Mouse (Mus musculus): Measurements from ENCODE around the gene Tle3. TPM values are rescaled to one million over a fixed set of nuclear protein-coding genes. Genes with fewer than 3 reads are reported as not detected.

The Tle3 gene
- polyA plus RNA-seq, 1 experiment from 2014 or later, result 22.4 TPM

- no peak overlapping the region for H3K27ac ChIP-seq
- no peak overlapping the region for H3K4me3 ChIP-seq (replicated peaks; ENCODE audit: low read length)
- 39% methylated on average over 11 of the region's 11 CpGs for WGBS
- ATAC-seq (ENCODE audit: low FRiP score), result no peak
- DNase-seq (ENCODE audit: low spot score), result no peak
- no peak overlapping the region for H3K4me2 ChIP-seq (replicated peaks)
- H3K9ac ChIP-seq, result no peak overlapping the region
- no peaks in the 10 kb centered on the region for H3K9me3 ChIP-seq (ENCODE audit: control insufficient read depth, low read length)
- H3K27me3 ChIP-seq (ENCODE audit: control insufficient read depth, insufficient read depth, low read length), result 0 out of 2 replicates have a peak, but pooled peaks cover 6% of the 10 kb centered on the region
- H3K36me3 ChIP-seq (replicated peaks; ENCODE audit: control insufficient read depth, insufficient read depth), result no peaks in the 10 kb centered on the region
- H3K4me1 ChIP-seq (replicated peaks; ENCODE audit: control insufficient read depth, insufficient read depth, low read length), result peaks cover 20% of the 10 kb centered on the region; the same call in 1 of the 2 replicates
Observed at GRCm38 (mm10) chr9:61441206-61441913, 69.2 kb downstream of the Tle3 start.

- no peak for DNase-seq (ENCODE audit: low spot score)
- no peak overlapping the region for H3K9ac ChIP-seq
- H3K9me3 ChIP-seq (ENCODE audit: control insufficient read depth, low read length), result no peaks in the 10 kb centered on the region
- no peak overlapping the region for H3K27ac ChIP-seq
- no peaks in the 10 kb centered on the region for H3K27me3 ChIP-seq (ENCODE audit: control insufficient read depth, insufficient read depth, low read length)
- H3K4me2 ChIP-seq (replicated peaks), result no peak overlapping the region
- ATAC-seq (ENCODE audit: low FRiP score), result no peak
- H3K36me3 ChIP-seq (replicated peaks; ENCODE audit: control insufficient read depth, insufficient read depth), result no peaks in the 10 kb centered on the region
- 47% methylated on average over 5 of the region's 5 CpGs for WGBS
- peaks cover 20% of the 10 kb centered on the region; the same call in 1 of the 2 replicates for H3K4me1 ChIP-seq (replicated peaks; ENCODE audit: control insufficient read depth, insufficient read depth, low read length)
- H3K4me3 ChIP-seq (replicated peaks; ENCODE audit: low read length), result no peak overlapping the region
Observed at GRCm38 (mm10) chr9:61442951-61443630, 70.9 kb downstream of the Tle3 start.

GRCm38 (mm10) chr9:61445151-61445550, 73.0 kb downstream of the Tle3 start:
- Histone ChIP-seq H3K4me1 (replicated peaks; ENCODE audit: control insufficient read depth, insufficient read depth, low read length) (peaks cover 20% of the 10 kb centered on the region; the same call in 1 of the 2 replicates), H3K4me2 (replicated peaks) (no peak overlapping the region), H3K9me3 (ENCODE audit: control insufficient read depth, low read length) (no peaks in the 10 kb centered on the region), H3K27ac (no peak overlapping the region), H3K9ac (no peak overlapping the region), H3K4me3 (replicated peaks; ENCODE audit: low read length) (no peak overlapping the region), H3K36me3 (replicated peaks; ENCODE audit: control insufficient read depth, insufficient read depth) (no peaks in the 10 kb centered on the region), H3K27me3 (ENCODE audit: control insufficient read depth, insufficient read depth, low read length) (no peaks in the 10 kb centered on the region)
- no peak for ATAC-seq (ENCODE audit: low FRiP score)
- WGBS, result 82% methylated on average over 2 of the region's 2 CpGs
- no peak for DNase-seq (ENCODE audit: low spot score)

- no peak overlapping the region for H3K4me3 ChIP-seq (replicated peaks; ENCODE audit: low read length)
- no peak overlapping the region for H3K9ac ChIP-seq
- 13% methylated on average over 5 of the region's 5 CpGs for WGBS
- no peak overlapping the region for H3K27ac ChIP-seq
- H3K36me3 ChIP-seq (replicated peaks; ENCODE audit: control insufficient read depth, insufficient read depth), result no peaks in the 10 kb centered on the region
- no peaks in the 10 kb centered on the region for H3K9me3 ChIP-seq (ENCODE audit: control insufficient read depth, low read length)
- no peak for DNase-seq (ENCODE audit: low spot score)
- no peaks in the 10 kb centered on the region for H3K27me3 ChIP-seq (ENCODE audit: control insufficient read depth, insufficient read depth, low read length)
- H3K4me1 ChIP-seq (replicated peaks; ENCODE audit: control insufficient read depth, insufficient read depth, low read length), result peaks cover 20% of the 10 kb centered on the region; the same call in 1 of the 2 replicates
- H3K4me2 ChIP-seq (replicated peaks), result no peak overlapping the region
- no peak for ATAC-seq (ENCODE audit: low FRiP score)
Observed at GRCm38 (mm10) chr9:61445711-61446222, 73.6 kb downstream of the Tle3 start.

DNA sequence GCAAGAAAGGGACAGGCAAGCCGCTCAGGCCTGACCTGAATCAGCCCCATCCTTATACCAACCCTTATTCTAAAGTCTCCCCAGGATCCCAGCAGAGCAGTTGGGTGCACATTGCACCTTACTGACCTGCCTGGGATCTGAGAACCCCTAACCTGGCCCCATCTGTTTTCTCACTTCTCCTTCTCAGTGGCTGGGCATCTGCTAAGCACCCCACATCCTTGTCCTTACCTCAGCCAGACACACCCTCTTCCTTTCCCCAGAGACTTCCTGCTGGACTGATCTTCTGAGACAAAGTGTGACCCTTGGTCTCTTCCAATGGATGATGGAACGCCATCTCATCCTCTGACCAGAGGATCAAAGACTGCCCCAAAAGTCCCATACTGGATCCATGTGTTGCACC, 74.8 kb downstream of the Tle3 start:
- Histone ChIP-seq H3K27ac (no peak overlapping the region), H3K9me3 (ENCODE audit: control insufficient read depth, low read length) (no peaks in the 10 kb centered on the region)
- 77% methylated on average over 2 of the region's 2 CpGs for WGBS

DNA sequence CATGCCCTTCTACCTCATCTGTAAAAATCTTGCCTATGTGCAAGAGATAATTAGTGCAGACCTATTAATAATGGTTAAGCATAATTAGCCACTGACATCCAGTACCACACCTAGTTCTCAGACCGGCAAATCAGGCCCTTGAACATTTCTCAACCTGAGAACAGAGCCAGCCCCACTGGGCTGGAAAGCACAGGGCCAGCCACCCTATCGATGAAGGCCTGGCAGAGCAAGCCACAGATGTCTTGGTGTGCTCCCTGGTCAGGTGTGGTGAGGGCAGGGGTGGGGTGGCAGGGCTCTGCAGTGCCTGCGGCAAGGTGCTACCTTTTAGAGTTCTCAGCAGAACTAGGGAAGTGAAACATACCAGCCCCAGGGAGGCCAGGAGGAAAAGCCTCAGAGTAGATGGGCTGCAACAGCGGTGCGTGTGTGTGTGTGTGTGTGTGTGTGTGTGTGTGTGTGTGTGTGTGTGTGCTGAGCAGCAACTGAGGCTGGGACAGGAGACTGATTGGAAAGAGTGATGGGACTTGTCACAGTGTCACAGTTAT, 77.3 kb downstream of the Tle3 start:
- Histone ChIP-seq H3K4me3 (replicated peaks; ENCODE audit: low read length) (no peak overlapping the region), H3K4me2 (replicated peaks) (no peak overlapping the region), H3K4me1 (replicated peaks; ENCODE audit: control insufficient read depth, insufficient read depth, low read length) (0 out of 2 replicates have a peak, but pooled peaks cover 6% of the 10 kb centered on the region), H3K9me3 (ENCODE audit: control insufficient read depth, low read length) (no peaks in the 10 kb centered on the region), H3K9ac (no peak overlapping the region), H3K27ac (no peak overlapping the region), H3K27me3 (ENCODE audit: control insufficient read depth, insufficient read depth, low read length) (no peaks in the 10 kb centered on the region), H3K36me3 (replicated peaks; ENCODE audit: control insufficient read depth, insufficient read depth) (no peaks in the 10 kb centered on the region)
- ATAC-seq (ENCODE audit: low FRiP score) (no peak), DNase-seq (ENCODE audit: low spot score) (no peak)
- 68% methylated on average over 5 of the region's 5 CpGs for WGBS

More for the DNA sequence above, 74.8 kb downstream of the Tle3 start:
- Histone ChIP-seq H3K9ac (no peak overlapping the region), H3K36me3 (replicated peaks; ENCODE audit: control insufficient read depth, insufficient read depth) (no peaks in the 10 kb centered on the region), H3K4me2 (replicated peaks) (no peak overlapping the region), H3K4me1 (replicated peaks; ENCODE audit: control insufficient read depth, insufficient read depth, low read length) (peaks cover 11% of the 10 kb centered on the region; the same call in 1 of the 2 replicates), H3K4me3 (replicated peaks; ENCODE audit: low read length) (no peak overlapping the region), H3K27me3 (ENCODE audit: control insufficient read depth, insufficient read depth, low read length) (no peaks in the 10 kb centered on the region)
- ATAC-seq (ENCODE audit: low FRiP score) (no peak), DNase-seq (ENCODE audit: low spot score) (no peak)

GRCm38 (mm10) chr9:61452081-61452480, 79.9 kb downstream of the Tle3 start:
- Histone ChIP-seq H3K9ac (no peak overlapping the region), H3K27ac (no peak overlapping the region), H3K4me3 (replicated peaks; ENCODE audit: low read length) (no peak overlapping the region), H3K4me1 (replicated peaks; ENCODE audit: control insufficient read depth, insufficient read depth, low read length) (0 out of 2 replicates have a peak, but pooled peaks cover 7% of the 10 kb centered on the region), H3K9me3 (ENCODE audit: control insufficient read depth, low read length) (no peaks in the 10 kb centered on the region), H3K36me3 (replicated peaks; ENCODE audit: control insufficient read depth, insufficient read depth) (no peaks in the 10 kb centered on the region), H3K27me3 (ENCODE audit: control insufficient read depth, insufficient read depth, low read length) (no peaks in the 10 kb centered on the region), H3K4me2 (replicated peaks) (no peak overlapping the region)
- DNase-seq (ENCODE audit: low spot score) (no peak), ATAC-seq (ENCODE audit: low FRiP score) (no peak)
- 88% methylated on average over 1 of the region's 1 CpGs for WGBS

DNA sequence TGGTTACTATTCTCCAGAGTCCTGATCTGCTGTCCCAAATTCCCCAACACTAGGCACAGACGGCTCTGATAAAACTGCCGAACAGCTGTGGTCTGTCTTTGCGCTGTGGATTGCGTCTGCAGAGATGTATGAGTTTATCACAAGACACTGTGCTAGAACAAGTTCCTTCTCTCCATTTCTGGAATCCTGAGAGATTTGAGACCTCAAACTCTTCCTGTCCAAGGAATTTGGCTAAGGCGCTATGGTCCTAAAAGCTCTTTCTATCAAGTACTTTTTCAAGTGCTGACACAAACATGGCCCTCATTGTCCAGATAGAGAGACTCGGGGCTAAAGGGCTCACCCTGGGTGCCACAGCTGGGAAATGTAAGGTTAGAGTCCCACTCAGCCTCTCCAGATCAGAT, 83.7 kb downstream of the Tle3 start:
- DNase-seq (ENCODE audit: low spot score) (no peak), ATAC-seq (ENCODE audit: low FRiP score) (no peak)
- Histone ChIP-seq H3K9me3 (ENCODE audit: control insufficient read depth, low read length) (no peaks in the 10 kb centered on the region), H3K9ac (no peak overlapping the region), H3K4me3 (replicated peaks; ENCODE audit: low read length) (no peak overlapping the region), H3K36me3 (replicated peaks; ENCODE audit: control insufficient read depth, insufficient read depth) (no peaks in the 10 kb centered on the region), H3K4me2 (replicated peaks) (no peak overlapping the region), H3K4me1 (replicated peaks; ENCODE audit: control insufficient read depth, insufficient read depth, low read length) (0 out of 2 replicates have a peak, but pooled peaks cover 11% of the 10 kb centered on the region), H3K27ac (no peak overlapping the region), H3K27me3 (ENCODE audit: control insufficient read depth, insufficient read depth, low read length) (peaks cover 11% of the 10 kb centered on the region; the same call in 1 of the 2 replicates)
- 75% methylated on average over 6 of the region's 6 CpGs for WGBS
